Mouse (Mus musculus): ENCODE data around the gene Cga. TPM values are rescaled to one million over a fixed set of nuclear protein-coding genes. Genes with fewer than 3 reads are reported as not detected.

Cga gene
- polyA plus RNA-seq, 1 experiment from 2014 or later, result 0.30 TPM

GRCm38 (mm10) chr4:34881851-34882250 is 11.7 kb upstream of the Cga start:
- WGBS, result 26% methylated on average over 4 of the region's 4 CpGs
- no peaks in the 10 kb centered on the region for H3K27me3 ChIP-seq (ENCODE audit: low read depth, poor library complexity, severe bottlenecking)
- DNase-seq (ENCODE audit: low spot score), result no peak
- H3K9me3 ChIP-seq (replicated peaks), result peaks cover 19% of the 10 kb centered on the region
- H3K4me1 ChIP-seq, result peaks cover 32% of the 10 kb centered on the region
- peak overlapping the region; percentile 90 for H3K4me3 ChIP-seq
- H3K36me3 ChIP-seq, result peaks cover 43% of the 10 kb centered on the region
- peak overlapping the region; percentile 100 for H3K27ac ChIP-seq (replicated peaks)

GRCm38 (mm10) chr4:34882291-34882769 is 11.2 kb upstream of the Cga start:
- peaks cover 36% of the 10 kb centered on the region for H3K4me1 ChIP-seq
- H3K27me3 ChIP-seq (ENCODE audit: low read depth, poor library complexity, severe bottlenecking), result no peaks in the 10 kb centered on the region
- H3K4me3 ChIP-seq, result peak overlapping the region; percentile 90
- peaks cover 38% of the 10 kb centered on the region for H3K36me3 ChIP-seq
- DNase-seq (ENCODE audit: low spot score), result peak; percentile 81
- H3K9me3 ChIP-seq (replicated peaks), result peaks cover 15% of the 10 kb centered on the region; the same call in 1 of the 2 replicates
- peak overlapping the region; percentile 100 for H3K27ac ChIP-seq (replicated peaks)
- WGBS, result under 1% methylated on average over 46 of the region's 58 CpGs

GRCm38 (mm10) chr4:34882818-34883217 is 10.8 kb upstream of the Cga start, which contains the start of gene Zfp292:
Zfp292 (minus strand) TSS chr4:34882960.
- Histone ChIP-seq H3K4me3 (peak within 1 kb of the TSS; percentile 90), H3K4me1 (peaks cover 40% of the 10 kb centered on the region), H3K27me3 (ENCODE audit: low read depth, poor library complexity, severe bottlenecking) (0 out of 2 replicates have a peak, but pooled peaks cover under 1% of the 10 kb centered on the region), H3K9me3 (replicated peaks) (peaks cover 12% of the 10 kb centered on the region; the same call in 1 of the 2 replicates), H3K36me3 (peaks cover 34% of the 10 kb centered on the region), H3K27ac (replicated peaks) (peak within 1 kb of the TSS; percentile 100)
- peak; percentile 95 for DNase-seq (ENCODE audit: low spot score)
- WGBS, result under 1% methylated on average over 44 of the region's 44 CpGs

GRCm38 (mm10) chr4:34883366-34884029 is 10.1 kb upstream of the Cga start:
- WGBS, result 56% methylated on average over 16 of the region's 16 CpGs
- Histone ChIP-seq H3K4me1 (peaks cover 40% of the 10 kb centered on the region), H3K27ac (replicated peaks) (peak overlapping the region; percentile 100), H3K36me3 (peaks cover 27% of the 10 kb centered on the region), H3K9me3 (replicated peaks) (peaks cover 6% of the 10 kb centered on the region; the same call in 1 of the 2 replicates), H3K27me3 (ENCODE audit: low read depth, poor library complexity, severe bottlenecking) (peaks cover 7% of the 10 kb centered on the region), H3K4me3 (peak overlapping the region; percentile 90)
- no peak for DNase-seq (ENCODE audit: low spot score)

- Histone ChIP-seq H3K4me3 (peak overlapping the region; percentile 84), H3K9me3 (replicated peaks) (no peaks in the 10 kb centered on the region), H3K36me3 (peaks cover 5% of the 10 kb centered on the region; the same call in 1 of the 2 replicates), H3K27ac (replicated peaks) (peak overlapping the region; percentile 97), H3K4me1 (peaks cover 45% of the 10 kb centered on the region), H3K27me3 (ENCODE audit: low read depth, poor library complexity, severe bottlenecking) (peaks cover 30% of the 10 kb centered on the region)
- no peak for DNase-seq (ENCODE audit: low spot score)
- WGBS, result 65% methylated on average over 9 of the region's 9 CpGs
Measured at GRCm38 (mm10) chr4:34885631-34886351, 7.8 kb upstream of the Cga start.

GRCm38 (mm10) chr4:34886490-34887111 is 7.0 kb upstream of the Cga start:
- Histone ChIP-seq H3K27me3 (ENCODE audit: low read depth, poor library complexity, severe bottlenecking) (peaks cover 38% of the 10 kb centered on the region), H3K4me3 (peak overlapping the region; percentile 84), H3K4me1 (peaks cover 37% of the 10 kb centered on the region), H3K27ac (replicated peaks) (peak overlapping the region; percentile 97), H3K36me3 (no peaks in the 10 kb centered on the region), H3K9me3 (replicated peaks) (no peaks in the 10 kb centered on the region)
- under 1% methylated on average over 48 of the region's 48 CpGs for WGBS
- peak; percentile 88 for DNase-seq (ENCODE audit: low spot score)

- peaks cover 35% of the 10 kb centered on the region for H3K4me1 ChIP-seq
- no peak for DNase-seq (ENCODE audit: low spot score)
- H3K36me3 ChIP-seq, result no peaks in the 10 kb centered on the region
- H3K27me3 ChIP-seq (ENCODE audit: low read depth, poor library complexity, severe bottlenecking), result peaks cover 43% of the 10 kb centered on the region
- H3K4me3 ChIP-seq, result peak overlapping the region; percentile 84
- peak overlapping the region; percentile 97 for H3K27ac ChIP-seq (replicated peaks)
- WGBS, result 19% methylated on average over 7 of the region's 7 CpGs
- H3K9me3 ChIP-seq (replicated peaks), result no peaks in the 10 kb centered on the region
Measured at GRCm38 (mm10) chr4:34887295-34887694, 6.3 kb upstream of the Cga start.

GRCm38 (mm10) chr4:34889101-34889811 is 4.3 kb upstream of the Cga start:
- WGBS, result 8% methylated on average over 15 of the region's 15 CpGs
- Histone ChIP-seq H3K4me3 (no peak overlapping the region), H3K4me1 (peaks cover 26% of the 10 kb centered on the region), H3K36me3 (no peaks in the 10 kb centered on the region), H3K27me3 (ENCODE audit: low read depth, poor library complexity, severe bottlenecking) (peaks cover 43% of the 10 kb centered on the region), H3K27ac (replicated peaks) (no peak overlapping the region), H3K9me3 (replicated peaks) (no peaks in the 10 kb centered on the region)
- no peak for DNase-seq (ENCODE audit: low spot score)

- no peak overlapping the region for H3K4me3 ChIP-seq
- H3K36me3 ChIP-seq, result no peaks in the 10 kb centered on the region
- H3K27me3 ChIP-seq (ENCODE audit: low read depth, poor library complexity, severe bottlenecking), result peaks cover 43% of the 10 kb centered on the region
- DNase-seq (ENCODE audit: low spot score), result no peak
- H3K4me1 ChIP-seq, result peaks cover 26% of the 10 kb centered on the region
- H3K9me3 ChIP-seq (replicated peaks), result no peaks in the 10 kb centered on the region
- H3K27ac ChIP-seq (replicated peaks), result no peak overlapping the region
- 25% methylated on average over 2 of the region's 2 CpGs for WGBS
Measured at GRCm38 (mm10) chr4:34889812-34890185, 3.8 kb upstream of the Cga start.

- Histone ChIP-seq H3K36me3 (no peaks in the 10 kb centered on the region), H3K27ac (replicated peaks) (no peak overlapping the region), H3K9me3 (replicated peaks) (no peaks in the 10 kb centered on the region), H3K27me3 (ENCODE audit: low read depth, poor library complexity, severe bottlenecking) (no peaks in the 10 kb centered on the region), H3K4me1 (peaks cover 5% of the 10 kb centered on the region; the same call in 1 of the 2 replicates), H3K4me3 (no peak overlapping the region)
- no peak for DNase-seq (ENCODE audit: low spot score)
- WGBS, result 77% methylated on average over 2 of the region's 2 CpGs
Measured at GRCm38 (mm10) chr4:34898497-34898896, 4.9 kb downstream of the Cga start.

GRCm38 (mm10) chr4:34899322-34899721 is 5.7 kb downstream of the Cga start:
- H3K9me3 ChIP-seq (replicated peaks), result no peaks in the 10 kb centered on the region
- WGBS, result 95% methylated on average over 1 of the region's 1 CpGs
- no peak overlapping the region for H3K4me3 ChIP-seq
- H3K4me1 ChIP-seq, result peaks cover 5% of the 10 kb centered on the region; the same call in 1 of the 2 replicates
- no peaks in the 10 kb centered on the region for H3K36me3 ChIP-seq
- no peaks in the 10 kb centered on the region for H3K27me3 ChIP-seq (ENCODE audit: low read depth, poor library complexity, severe bottlenecking)
- no peak overlapping the region for H3K27ac ChIP-seq (replicated peaks)
- DNase-seq (ENCODE audit: low spot score), result no peak

- DNase-seq (ENCODE audit: low spot score), result no peak
- no peak overlapping the region for H3K4me3 ChIP-seq
Measured at GRCm38 (mm10) chr4:34900155-34900554, 6.6 kb downstream of the Cga start.

More at GRCm38 (mm10) chr4:34900155-34900554, 6.6 kb downstream of the Cga start:
- H3K9me3 ChIP-seq (replicated peaks), result no peaks in the 10 kb centered on the region
- no peak overlapping the region for H3K27ac ChIP-seq (replicated peaks)
- H3K4me1 ChIP-seq, result peaks cover 5% of the 10 kb centered on the region; the same call in 1 of the 2 replicates
- WGBS, result 63% methylated on average over 9 of the region's 9 CpGs
- H3K27me3 ChIP-seq (ENCODE audit: low read depth, poor library complexity, severe bottlenecking), result no peaks in the 10 kb centered on the region
- no peaks in the 10 kb centered on the region for H3K36me3 ChIP-seq

Data from midbrain, embryonic 10.5 days (tissue).